Mouse (Mus musculus) effector memory CD4-positive, alpha-beta T cell, adult 7 months (primary cell): ENCODE results near the gene Elmod3. TPM values are rescaled to one million over a fixed set of nuclear protein-coding genes. Genes with fewer than 3 reads are reported as not detected.

Source experiments
- polyA plus RNA-seq: library from polyadenylated mRNA; unstranded; fragments of 100-300 nt; shearing (Covaris generic); gene quantifications from one replicate; pipeline ENCODE4 v1.2.1, GENCODE M21; 2017

Gene Elmod3
- 5.4 TPM for polyA plus RNA-seq

GRCm38 (mm10) chr6:72597956-72598753, at the start of gene Elmod3, which contains the start of gene Retsat:
Gene Elmod3 (minus strand): TSS chr6:72598413.
Gene Retsat (plus strand): TSS chr6:72598475.

DNA sequence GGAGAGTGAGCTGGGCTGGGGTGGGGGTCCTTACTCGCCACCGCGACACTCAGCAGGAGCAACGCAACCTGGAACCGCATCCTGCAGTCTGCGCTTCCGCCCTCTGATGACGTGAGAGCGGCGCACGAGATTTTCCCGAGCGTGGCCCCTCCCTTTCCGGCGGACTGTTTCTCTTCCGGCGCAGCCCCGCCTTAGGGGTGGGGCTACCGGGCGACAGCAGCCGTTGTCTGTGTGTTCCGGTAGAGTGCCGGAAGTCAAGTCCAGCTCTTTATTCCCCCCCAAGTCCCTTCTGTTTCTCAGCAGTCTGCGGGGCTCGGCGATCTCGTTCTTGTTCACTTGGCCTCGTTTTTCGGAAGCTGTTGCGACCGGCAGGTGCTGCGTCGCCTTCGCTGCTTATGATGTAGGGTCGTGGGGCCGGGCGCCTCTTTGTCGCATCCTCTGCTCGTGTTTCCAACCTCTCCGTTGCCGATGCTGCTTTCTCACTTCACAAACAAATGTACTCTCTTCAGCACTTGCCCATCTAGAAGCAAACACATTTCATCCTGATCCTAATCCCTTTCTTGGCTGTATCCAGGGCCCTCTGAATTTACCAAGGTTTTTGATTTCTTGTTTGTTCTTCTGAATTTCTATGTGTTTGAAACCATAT, 18.6 kb upstream of the Elmod3 start, which contains the start of gene Tgoln1:
Gene Tgoln1, minus strand, starts transcription at position 358 of the 646 bp plus-strand sequence.

GRCm38 (mm10) chr6:72544283-72544987, 53.8 kb downstream of the Elmod3 start, which contains the start of gene Capg:
Gene Capg (plus strand): TSS chr6:72544391.

DNA sequence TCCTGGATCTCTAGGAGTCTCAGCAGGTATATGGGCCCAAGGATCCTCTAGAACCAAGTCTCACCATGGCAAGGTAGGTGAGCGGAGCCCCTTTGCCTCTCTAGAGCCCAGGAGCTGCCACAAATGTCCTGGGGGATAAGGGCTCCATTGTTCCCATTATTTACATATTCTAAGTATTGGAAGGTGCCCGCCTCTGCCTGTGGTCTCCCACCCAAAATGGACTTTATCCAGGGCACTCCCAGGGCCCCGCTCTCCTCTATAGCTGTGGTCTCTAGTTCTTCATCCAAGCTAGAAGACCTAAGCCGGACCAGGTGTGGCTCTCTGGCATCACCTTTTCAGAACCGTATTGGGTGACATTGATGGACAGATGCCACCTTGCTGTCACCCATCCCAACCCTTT, 76.6 kb downstream of the Elmod3 start, which contains the start of gene Sh2d6:
Gene Sh2d6, minus strand, starts transcription at position 101 of the 400 bp plus-strand sequence.

Other genes starting within 250 kb of the Elmod3 start
- 1.0 TPM for gene Tmem150a, start 243.0 kb downstream of the Elmod3 start, polyA plus RNA-seq
- gene Rnf181, start 231.5 kb downstream of the Elmod3 start, polyA plus RNA-seq: 134 TPM
- gene Vamp5, start 217.9 kb downstream of the Elmod3 start, polyA plus RNA-seq: 17.6 TPM
- 154 TPM for gene Vamp8, start 207.7 kb downstream of the Elmod3 start, polyA plus RNA-seq
- gene Ggcx, start 184.1 kb downstream of the Elmod3 start, polyA plus RNA-seq: 7.5 TPM
- gene Mat2a, start 158.9 kb downstream of the Elmod3 start, polyA plus RNA-seq: 554 TPM
- gene Sh2d6, start 76.7 kb downstream of the Elmod3 start, polyA plus RNA-seq: not detected
- 50.4 TPM for gene Capg, start 54.0 kb downstream of the Elmod3 start, polyA plus RNA-seq
- 5.3 TPM for gene Retsat, start 62 bp upstream of the Elmod3 start, polyA plus RNA-seq
- gene Tgoln1, start 18.6 kb upstream of the Elmod3 start, polyA plus RNA-seq: 297 TPM
- gene Tcf7l1, start 190.8 kb upstream of the Elmod3 start, polyA plus RNA-seq: 0.24 TPM